Mouse (Mus musculus) duodenum, adult 2 months (tissue): Measurements from ENCODE around the gene Tmem88. TPM values are rescaled to one million over a fixed set of nuclear protein-coding genes. Genes with fewer than 3 reads are reported as not detected.

Source experiments
- polyA plus RNA-seq: library from polyadenylated mRNA; depleted of rRNA; stranded (reverse); fragments of >200 nt; gene quantifications from 2 replicates; pipeline ENCODE4 v1.2.3, GENCODE M21; 2012; ENCODE audit warnings: low replicate concordance; rRNA removed

Tmem88 gene
- 15.1 and 29.8 TPM in 2 replicates for polyA plus RNA-seq

GRCm38 (mm10) chr11:69398059-69398458 lies at the start of gene Tmem88:
Tmem88 (minus strand) TSS chr11:69398234.

GRCm38 (mm10) chr11:69413221-69414181 lies 15.5 kb upstream of the Tmem88 start, which contains the start of gene Kdm6b:
Kdm6b (minus strand) TSS chr11:69413675.

GRCm38 (mm10) chr11:69395235-69395633 lies 2.8 kb downstream of the Tmem88 start, which contains the start of the genes Naa38 and Cyb5d1:
Naa38 (plus strand) TSS chr11:69395487.
Cyb5d1 (minus strand) TSS chr11:69395631.

DNA sequence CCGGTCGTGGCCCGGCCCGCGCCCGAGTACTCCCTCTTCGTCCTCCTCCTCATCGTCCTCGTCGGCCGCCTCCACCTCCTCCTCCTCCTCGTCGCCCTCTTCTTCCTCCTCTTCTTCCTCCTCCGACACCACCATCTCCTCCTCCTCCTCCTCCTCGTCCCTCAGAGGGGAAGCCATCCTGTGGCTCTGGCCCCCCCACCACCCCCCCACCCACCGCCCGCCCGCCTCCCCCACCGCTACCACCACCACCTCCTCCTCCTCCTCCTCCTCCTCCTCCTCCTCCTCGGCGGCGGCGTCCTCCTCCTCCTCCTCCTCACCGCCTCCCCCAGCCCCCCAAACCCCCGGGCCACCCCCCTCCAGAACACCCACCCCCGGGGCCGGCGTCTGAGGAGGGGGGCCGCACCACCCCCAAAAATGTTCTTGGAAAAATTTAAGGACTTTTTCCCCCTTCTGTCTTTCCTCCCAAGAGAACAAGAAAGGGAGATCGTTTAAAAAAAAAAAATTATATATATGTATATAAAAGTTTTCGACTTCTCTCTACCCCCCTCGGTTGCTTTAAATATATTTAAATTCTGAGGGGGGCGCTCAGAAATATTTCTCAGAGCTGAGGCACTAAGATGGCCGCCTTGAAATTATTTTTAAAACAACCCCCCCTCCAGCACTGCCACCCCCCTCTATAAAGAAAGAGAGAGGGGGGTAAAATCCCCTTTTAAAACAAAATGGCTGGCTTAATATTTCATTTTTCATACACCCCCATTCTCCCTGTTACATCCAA lies 28.6 kb downstream of the Tmem88 start, which contains the start of gene Chd3:
TSS of gene Chd3 (minus strand) at position 192 of the 775 bp plus-strand sequence.

Other genes starting within 250 kb of the Tmem88 start
- gene Alox12b, start 241.2 kb downstream of the Tmem88 start, polyA plus RNA-seq, result not detected in 2 replicates
- gene Alox8, start 200.4 kb downstream of the Tmem88 start, polyA plus RNA-seq, result not detected in 2 replicates
- gene Gucy2e, start 161.2 kb downstream of the Tmem88 start, polyA plus RNA-seq, result not detected in 2 replicates
- 5.4 and 6.3 TPM in 2 replicates for gene Cntrob, start 74.5 kb downstream of the Tmem88 start, polyA plus RNA-seq
- gene Trappc1, start 74.3 kb downstream of the Tmem88 start, polyA plus RNA-seq, result 17.3 and 18.7 TPM in 2 replicates
- 0.50 and 0.82 TPM in 2 replicates for gene Kcnab3, start 72.0 kb downstream of the Tmem88 start, polyA plus RNA-seq
- 0.07 and 0.33 TPM in 2 replicates for gene Rnf227, start 57.8 kb downstream of the Tmem88 start, polyA plus RNA-seq
- 136 and 171 TPM in 2 replicates for gene Chd3, start 28.8 kb downstream of the Tmem88 start, polyA plus RNA-seq
- 130 and 134 TPM in 2 replicates for gene Naa38, start 2.7 kb downstream of the Tmem88 start, polyA plus RNA-seq
- 2.0 and 2.9 TPM in 2 replicates for gene Cyb5d1, start 2.6 kb downstream of the Tmem88 start, polyA plus RNA-seq
- gene Kdm6b, start 15.4 kb upstream of the Tmem88 start, polyA plus RNA-seq, result 17.7 and 37.7 TPM in 2 replicates
- gene Dnah2, start 150.9 kb upstream of the Tmem88 start, polyA plus RNA-seq, result 0.49 and 0.59 TPM in 2 replicates
- gene Efnb3, start 162.0 kb upstream of the Tmem88 start, polyA plus RNA-seq, result 1.4 and 1.6 TPM in 2 replicates
- gene Wrap53, start 182.0 kb upstream of the Tmem88 start, polyA plus RNA-seq, result 20.1 and 31.7 TPM in 2 replicates
- 44.5 and 49.2 TPM in 2 replicates for gene Trp53, start 182.1 kb upstream of the Tmem88 start, polyA plus RNA-seq
- 3.0 and 5.0 TPM in 2 replicates for gene Atp1b2, start 207.7 kb upstream of the Tmem88 start, polyA plus RNA-seq
- gene Shbg, start 219.7 kb upstream of the Tmem88 start, polyA plus RNA-seq, result not detected in 2 replicates
- gene Sat2, start 223.8 kb upstream of the Tmem88 start, polyA plus RNA-seq, result 1.4 TPM in 2 replicates
- 37.9 and 40.8 TPM in 2 replicates for gene Fxr2, start 234.8 kb upstream of the Tmem88 start, polyA plus RNA-seq